Mouse (Mus musculus): ENCODE measurements at regions not wholly inside any gene's neighbourhood (a gene's known extent, or its start where the extent isn't known, plus 50 kb on each side); places are given as distances from the start of the nearest gene placed in this dataset.
A peak's percentile ranks its signal among the peaks of the same experiment; 100 is the strongest.

DNA sequence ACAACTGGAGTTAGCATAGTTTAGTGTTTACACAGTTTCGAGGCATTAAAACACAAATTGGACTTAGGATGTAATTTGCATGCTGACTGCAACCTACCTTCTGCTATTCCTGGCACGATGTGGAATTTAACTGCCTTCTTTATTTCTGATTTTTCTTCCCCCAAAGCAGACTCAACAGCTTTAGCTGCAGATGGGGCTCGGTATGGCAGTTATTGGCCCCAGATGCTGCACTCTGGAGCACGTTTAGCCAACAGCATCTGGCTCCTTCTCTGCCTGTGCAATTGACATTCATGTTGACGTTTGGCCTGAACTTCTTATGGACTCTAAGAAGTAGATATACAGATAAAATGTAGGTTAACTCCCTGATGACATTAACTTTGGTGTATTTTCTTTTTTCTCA is 625.8 kb upstream of the Gm597 start:
- DNase-seq (ENCODE audit: low spot score in 2 of 2), result peak; percentile 37 to 41

DNA sequence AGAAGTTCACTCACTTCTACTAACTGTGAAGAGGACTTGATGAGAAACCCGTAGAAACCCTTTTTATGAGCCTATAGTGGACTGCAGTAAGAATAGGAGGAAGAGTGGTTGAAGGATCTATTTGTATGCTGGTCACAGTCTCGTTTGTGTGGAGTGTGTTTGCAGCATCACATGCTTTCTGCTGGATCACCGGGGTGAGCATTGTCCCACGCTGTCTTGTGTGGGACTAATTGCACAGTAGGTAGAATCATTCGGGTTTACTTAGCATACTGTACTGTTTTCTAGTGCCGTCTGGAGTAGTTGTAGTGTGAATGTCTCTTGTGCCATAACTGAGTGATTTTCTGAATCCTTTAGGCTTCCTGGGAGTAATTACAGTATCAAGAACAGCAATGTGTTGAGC is 624.1 kb upstream of the Gm597 start:
- no peak for DNase-seq (ENCODE audit: low spot score in 2 of 2)

DNA sequence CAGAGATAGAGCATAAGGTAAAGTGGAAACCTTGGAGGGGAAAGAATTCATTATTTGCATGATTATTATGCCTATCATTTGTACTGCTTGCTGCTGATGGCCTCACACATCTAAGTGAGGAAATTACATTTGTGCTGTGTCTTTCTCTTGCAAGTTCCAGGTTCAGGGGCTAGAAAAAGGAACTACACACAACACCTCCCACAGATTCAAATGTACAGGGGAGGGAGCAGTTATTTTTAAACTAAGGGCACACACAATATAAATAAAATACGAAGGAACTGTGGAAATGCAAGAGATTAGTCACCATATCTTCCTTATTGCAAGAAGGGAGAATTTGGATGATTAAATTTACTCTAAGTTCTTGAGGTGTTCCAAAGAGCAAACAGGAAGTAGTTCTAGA is 583.7 kb upstream of the Gm597 start:
- DNase-seq (ENCODE audit: low spot score in 2 of 2), result no peak

DNA sequence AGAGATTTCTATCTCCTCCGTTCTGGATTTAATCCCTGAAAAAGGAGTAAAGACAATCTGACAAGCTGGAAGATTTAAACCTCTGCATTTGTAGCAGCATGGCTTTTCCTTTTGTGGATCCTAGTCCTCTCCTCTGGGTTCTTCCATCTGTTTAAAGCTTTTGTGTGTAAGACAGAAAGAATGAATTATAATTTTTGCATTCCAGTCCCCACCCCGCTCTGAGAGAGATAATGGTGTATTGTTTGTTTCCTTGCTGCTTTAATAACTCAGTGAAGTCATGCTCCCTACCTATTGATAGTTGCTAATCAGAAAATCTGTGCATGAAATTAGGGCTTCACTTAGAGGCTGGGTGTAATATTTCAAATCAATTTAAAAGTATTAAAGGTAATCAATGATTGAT is 561.5 kb upstream of the Gm597 start:
- no peak for DNase-seq (ENCODE audit: low spot score in 2 of 2)

DNA sequence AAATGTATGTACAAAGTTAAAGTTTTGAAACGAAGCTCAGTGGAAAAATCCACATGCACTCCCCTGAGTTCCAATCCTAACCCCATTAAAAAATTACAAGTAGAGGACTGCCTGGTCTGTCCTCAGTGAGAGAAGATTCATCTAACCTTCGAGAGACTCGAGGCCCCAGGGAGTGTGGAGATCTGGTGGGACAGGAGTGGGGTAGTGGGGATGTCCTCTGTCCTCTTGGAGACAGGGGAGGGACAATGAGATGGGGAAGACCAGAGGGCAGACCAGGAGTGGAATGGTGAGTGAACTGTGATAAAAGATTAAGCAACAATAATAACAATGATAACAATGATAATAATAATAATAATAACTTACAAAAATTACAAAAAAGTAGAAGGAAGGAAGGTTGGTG is 560.9 kb upstream of the Gm597 start:
- no peak for DNase-seq (ENCODE audit: low spot score in 2 of 2)

DNA sequence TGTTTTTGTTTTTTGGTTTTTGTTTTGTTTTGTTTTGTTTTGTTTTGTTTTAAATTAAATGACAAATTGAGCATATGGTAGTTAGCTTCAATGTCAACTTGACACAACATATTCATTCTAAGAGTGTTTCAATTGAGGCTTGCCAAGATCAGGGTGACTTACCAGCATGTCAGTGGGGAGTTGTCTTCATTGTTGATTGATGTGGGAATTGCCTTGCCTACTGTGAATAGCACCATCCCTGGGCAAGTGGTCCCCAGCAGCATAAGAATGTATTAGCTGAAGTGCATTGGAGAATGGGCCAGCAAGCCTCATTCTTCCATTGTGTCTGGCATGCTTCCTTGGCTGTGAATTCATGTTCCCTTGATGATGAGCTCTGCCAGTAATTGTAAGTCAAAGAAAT is 548.9 kb upstream of the Gm597 start:
- no peak for DNase-seq (ENCODE audit: low spot score in 2 of 2)

Small RNAs in the stretch of these regions (microRNA-seq; reads per million reads assigned to microRNA genes)
- gene Gm23785, result 0 reads per million in 2 experiments
